Mouse (Mus musculus) T-helper 1 cell (primary cell): ENCODE results near the gene Spata31.

Experiments used
- in situ Hi-C: fragments of 300-600 bp; cut with MboI, MseI; formaldehyde crosslinking; loops from one replicate; pipeline ENCODE4 v1.15.1; 2025; ENCODE audit warnings: high pct_unique_total_duplicates

The Spata31 gene

DNA sequence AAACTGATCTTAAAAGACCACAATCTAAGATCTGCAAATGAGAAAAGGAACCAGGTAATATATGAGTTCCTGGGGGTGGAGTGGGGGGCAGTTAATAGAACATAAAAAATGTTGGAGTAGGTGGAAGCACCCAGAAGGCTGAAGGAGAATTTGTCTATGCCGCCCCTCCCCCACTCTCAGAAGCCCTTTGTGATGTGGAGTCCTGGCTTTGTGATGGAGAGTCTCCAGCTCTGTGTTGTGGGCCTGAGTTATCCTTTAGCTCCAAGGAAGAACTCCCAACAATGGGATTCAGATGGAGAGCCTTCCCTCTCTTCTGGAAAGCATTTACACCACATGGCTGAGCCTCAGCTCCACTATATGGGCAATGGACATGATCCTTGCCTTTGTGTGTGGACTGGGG, at the start of gene Spata31:
Spata31 (plus strand) TSS at position 216 of the 400 bp plus-strand sequence.
- in situ Hi-C loops: no loop called here

- in situ Hi-C loops: no loop called here
Observed at GRCm38 (mm10) chr13:64903132-64903531, 14.1 kb upstream of the Spata31 start.

DNA sequence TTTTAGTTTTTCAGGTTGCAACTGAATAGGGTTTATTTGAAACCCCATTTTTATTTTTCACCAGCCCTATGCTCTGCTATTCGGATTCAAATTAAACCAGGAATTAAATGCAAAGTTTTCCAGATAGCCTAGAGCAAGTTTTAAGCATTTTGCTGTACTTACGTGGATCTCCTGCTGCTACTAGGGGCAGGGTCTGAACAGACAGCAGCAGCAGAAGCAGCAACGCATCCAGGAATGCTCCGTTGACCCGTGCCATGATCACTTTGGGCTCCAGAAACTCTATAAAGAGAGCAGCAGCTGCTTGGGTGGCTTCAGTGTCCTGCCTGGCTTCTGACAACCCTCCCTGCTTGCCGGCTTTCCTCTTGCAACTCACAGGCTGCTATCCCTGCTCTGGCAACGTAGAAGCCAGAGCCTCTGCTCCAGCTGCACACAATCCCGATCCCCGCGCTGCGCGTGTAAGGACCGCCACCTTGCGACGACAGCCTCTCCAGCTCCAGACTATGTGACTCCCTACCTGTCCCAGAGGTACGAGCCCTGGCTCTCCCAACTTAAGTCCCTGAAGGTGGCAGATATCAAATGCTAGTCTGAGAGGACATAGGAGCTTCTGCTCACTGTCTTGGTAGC, 13.5 kb upstream of the Spata31 start, which contains the start of gene Cntnap3:
Cntnap3 (minus strand) TSS at position 371 of the 624 bp plus-strand sequence.
- in situ Hi-C loops: no loop called here
